Comparison of ENCODE assay signal across 26 mouse cellular contexts in genomic region chr2:165223837-165224236, GRCm38 (mm10). TPM values are rescaled to one million over a fixed set of nuclear protein-coding genes. Genes with fewer than 3 reads are reported as not detected.
DNase-seq lines count a peak whose midpoint lies in the region; ATAC-seq lines count a peak whose summit lies in the region.
"Had no signal": no experiment of that assay in that cellular context is flagged by ENCODE, and none has a peak within 500 bp of the region (broad histone marks: within the 10 kb centered on the region; RNA-seq: fewer than 3 reads in every experiment).

No protein-coding gene starts in this region.

- no peaks in the 10 kb centered on the region for H3K9me3 ChIP-seq in forebrain, embryonic 13.5 days (replicated peaks)
- H3K9me3 ChIP-seq in forebrain, embryonic 14.5 days (replicated peaks; ENCODE audit: control insufficient read depth, low read length): no peaks in the 10 kb centered on the region
- H3K9me3 ChIP-seq in limb, embryonic 13.5 days: no peaks in the 10 kb centered on the region
- H3K9me3 ChIP-seq in limb, embryonic 10.5 days (replicated peaks): no peaks in the 10 kb centered on the region
- H3K9me3 ChIP-seq: embryonic facial prominence, embryonic 10.5 days; heart, embryonic 15.5 days; hindbrain, embryonic 15.5 days; neural tube, embryonic 15.5 days had no signal

- no peak for DNase-seq in forebrain, embryonic 14.5 days (ENCODE audit: low spot score)
- DNase-seq in limb, embryonic 10.5 days (ENCODE audit: low spot score): no peak
- DNase-seq in cerebellum, postnatal 10 days: peak; percentile 75 to 78
- peak; percentile 60 to 74 for DNase-seq in layer of hippocampus, postnatal 14 days (ENCODE audit: low spot score in 2 of 2)
- DNase-seq in thymus, postnatal 4 days: no peak
- DNase-seq in heart, postnatal 4 days: no peak
- DNase-seq: adrenal gland, postnatal 36 days; forebrain, postnatal 0 days; heart, postnatal 36 days; kidney, postnatal 4 days; liver, postnatal 0 days; thymus, adult 18-20 months; thymus, postnatal 36 days had no signal

- H3K4me2 ChIP-seq in forebrain, embryonic 13.5 days: no peak overlapping the region
- H3K4me2 ChIP-seq in forebrain, embryonic 14.5 days (ENCODE audit: low read length): no peak overlapping the region
- H3K4me2 ChIP-seq in limb, embryonic 13.5 days (replicated peaks): no peak overlapping the region
- H3K4me2 ChIP-seq: heart, embryonic 15.5 days; hindbrain, embryonic 15.5 days; liver, embryonic 11.5 days; neural tube, embryonic 15.5 days had no signal

- H3K4me1 ChIP-seq in forebrain, embryonic 13.5 days: peaks cover 72% of the 10 kb centered on the region
- H3K4me1 ChIP-seq in forebrain, embryonic 14.5 days (ENCODE audit: control insufficient read depth, insufficient read depth, low read length): peaks cover 12% of the 10 kb centered on the region
- H3K4me1 ChIP-seq in limb, embryonic 13.5 days: peaks cover 8% of the 10 kb centered on the region
- peaks cover 14% of the 10 kb centered on the region; the same call in 1 of the 2 replicates for H3K4me1 ChIP-seq in limb, embryonic 10.5 days
- H3K4me1 ChIP-seq: heart, embryonic 15.5 days had no signal

- H3K36me3 ChIP-seq in forebrain, embryonic 13.5 days (ENCODE audit: poor library complexity, severe bottlenecking): no peaks in the 10 kb centered on the region
- no peaks in the 10 kb centered on the region for H3K36me3 ChIP-seq in forebrain, embryonic 14.5 days (ENCODE audit: control insufficient read depth, insufficient read depth, low read length)
- H3K36me3 ChIP-seq in limb, embryonic 13.5 days: no peaks in the 10 kb centered on the region
- no peaks in the 10 kb centered on the region for H3K36me3 ChIP-seq in limb, embryonic 10.5 days
- H3K36me3 ChIP-seq: embryonic facial prominence, embryonic 10.5 days; heart, embryonic 15.5 days; hindbrain, embryonic 15.5 days; neural tube, embryonic 15.5 days had no signal

- ATAC-seq in forebrain, embryonic 13.5 days: no peak
- ATAC-seq in forebrain, embryonic 14.5 days: no peak
- ATAC-seq in limb, embryonic 13.5 days (ENCODE audit: low FRiP score, low read depth): no peak
- ATAC-seq: CD4-positive, CD25-positive, alpha-beta regulatory T cell, adult 4 months; forebrain, postnatal 0 days; intestine, embryonic 16.5 days; liver, postnatal 0 days; lung, postnatal 0 days had no signal

- 50% methylated on average over 4 of the region's 4 CpGs for WGBS in forebrain, embryonic 13.5 days
- WGBS in forebrain, embryonic 14.5 days: 48% methylated on average over 4 of the region's 4 CpGs
- WGBS in limb, embryonic 13.5 days: 64% methylated on average over 4 of the region's 4 CpGs
- 70% methylated on average over 4 of the region's 4 CpGs for WGBS in limb, embryonic 10.5 days

- no peak overlapping the region for H3K4me3 ChIP-seq in forebrain, embryonic 13.5 days
- no peak overlapping the region for H3K4me3 ChIP-seq in forebrain, embryonic 14.5 days (ENCODE audit: low read depth, low read length)
- no peak overlapping the region for H3K4me3 ChIP-seq in limb, embryonic 13.5 days
- H3K4me3 ChIP-seq in limb, embryonic 10.5 days: no peak overlapping the region
- H3K4me3 ChIP-seq: embryonic facial prominence, embryonic 10.5 days; heart, embryonic 15.5 days; hindbrain, embryonic 15.5 days; left cerebral cortex, adult 2 months; neural tube, embryonic 15.5 days had no signal

- H3K9ac ChIP-seq in forebrain, embryonic 13.5 days: 0 out of 2 replicates have a peak overlapping the region, but pooled peaks have one; percentile 40
- no peak overlapping the region for H3K9ac ChIP-seq in forebrain, embryonic 14.5 days (ENCODE audit: low read length)
- 0 out of 2 replicates have a peak overlapping the region, but pooled peaks have one; percentile 8 for H3K9ac ChIP-seq in limb, embryonic 13.5 days
- H3K9ac ChIP-seq: forebrain, postnatal 0 days; heart, embryonic 15.5 days; hindbrain, embryonic 15.5 days; liver, postnatal 0 days; neural tube, embryonic 15.5 days had no signal

- H3K27me3 ChIP-seq in forebrain, embryonic 13.5 days: peaks cover 15% of the 10 kb centered on the region; the same call in 1 of the 2 replicates
- H3K27me3 ChIP-seq in forebrain, embryonic 14.5 days (replicated peaks; ENCODE audit: control insufficient read depth, insufficient read depth, low read length): no peaks in the 10 kb centered on the region
- peaks cover 94% of the 10 kb centered on the region for H3K27me3 ChIP-seq in limb, embryonic 13.5 days
- peaks cover 100% of the 10 kb centered on the region for H3K27me3 ChIP-seq in limb, embryonic 10.5 days (ENCODE audit: low read depth, poor library complexity, severe bottlenecking)

- H3K27ac ChIP-seq in forebrain, embryonic 13.5 days: no peak overlapping the region
- H3K27ac ChIP-seq in forebrain, embryonic 14.5 days (ENCODE audit: low read depth, low read length): no peak overlapping the region
- no peak overlapping the region for H3K27ac ChIP-seq in limb, embryonic 13.5 days
- no peak overlapping the region for H3K27ac ChIP-seq in limb, embryonic 10.5 days
- H3K27ac ChIP-seq: embryonic facial prominence, embryonic 10.5 days; heart, embryonic 15.5 days; hindbrain, embryonic 15.5 days; left cerebral cortex, adult 2 months; macrophage; neural tube, embryonic 15.5 days had no signal

RNA-seq across cellular contexts. Expression of gene Cdh22, which starts 10.8 kb away (rescaled TPM):
- polyA plus RNA-seq in forebrain, embryonic 13.5 days (2015; fragmentation: Nextera tagmentation; extraction: Ambion mirVana): 5.0 and 6.2 TPM in 2 replicates
- 4.8 and 4.9 TPM in 2 replicates for polyA plus RNA-seq in forebrain, embryonic 14.5 days (2014; fragmentation: Nextera tagmentation; extraction: Ambion mirVana)
- polyA plus RNA-seq in limb, embryonic 13.5 days (2015; fragmentation: Nextera tagmentation; extraction: Ambion mirVana): 0.79 and 1.2 TPM in 2 replicates
- 0.46 and 0.94 TPM in 2 replicates for polyA plus RNA-seq in limb, embryonic 10.5 days (2016; fragmentation: Nextera tagmentation; extraction: Ambion mirVana)
- 10 to 100 TPM in 1 of 2 experiments, 1 to 10 TPM in 1; 9.5 to 12.7 TPM for total RNA-seq in layer of hippocampus, postnatal 14 days (2021)
- under 1 TPM; 0.24 to 0.27 TPM for total RNA-seq in heart, postnatal 4 days (2021)
- polyA plus RNA-seq: CD4-positive, CD25-positive, alpha-beta regulatory T cell, adult 4 months; gonadal fat pad, adult 2 months; liver, postnatal 0 days; macrophage had no signal

Comparison
In these comparisons a context has a peak if more than half of its experiments do, and no peak if none do; other contexts are left out.
1. DNase-seq: peak in cerebellum, postnatal 10 days (2 of 2) and layer of hippocampus, postnatal 14 days (2 of 2); none in forebrain, embryonic 14.5 days (single experiment), limb, embryonic 10.5 days (single experiment), thymus, postnatal 4 days (single experiment) and heart, postnatal 4 days (single experiment).